Mouse (Mus musculus) liver, postnatal 0 days (tissue): Measurements from ENCODE around the gene Flg2.

ENCODE experiments used
- CTCF ChIP-seq: sonication (generic); IDR thresholded peaks from 2 replicates; pipeline ENCODE4 v1.5.1; 2016; ENCODE audit warnings: antibody characterized with exemption, low read depth
- EP300 ChIP-seq: IDR thresholded peaks from 2 replicates; pipeline ENCODE4 v1.6.1; 2016; ENCODE audit warnings: antibody characterized with exemption, low read depth, mild to moderate bottlenecking

GRCm38 (mm10) chr3:93196978-93197377 is at the start of gene Flg2:
- no peak for TF ChIP-seq EP300
- TF ChIP-seq CTCF, result no peak
